Mouse (Mus musculus): Measurements from ENCODE around the gene Carhsp1.

DNA sequence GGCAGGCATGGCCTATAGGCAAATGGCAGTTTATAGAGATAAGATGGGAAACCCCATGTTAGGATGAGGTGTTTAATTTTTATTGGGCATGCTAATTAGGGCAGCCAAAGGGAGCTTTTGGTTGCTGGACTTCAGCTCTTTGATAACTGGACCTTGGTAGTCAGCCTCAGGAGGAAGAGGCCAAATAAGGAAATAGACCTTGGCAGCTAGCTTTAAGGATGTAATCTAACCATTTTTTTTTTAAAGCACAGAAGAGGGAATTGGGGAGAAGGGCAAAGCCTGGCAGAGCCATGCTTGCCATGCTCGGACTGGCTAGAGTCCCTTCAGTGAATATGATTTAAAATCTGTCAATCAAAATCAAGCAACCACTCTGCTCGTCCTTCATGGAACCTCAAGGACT lies 41.5 kb downstream of the Carhsp1 start:
- TF ChIP-seq CEBPB (IDR thresholded peaks at IDR 0.05; ENCODE audit: insufficient read depth, poor library complexity, severe bottlenecking) (no peak), POLR2A (IDR thresholded peaks at IDR 0.05; ENCODE audit: insufficient read length, low read depth) (no peak)
